Mouse (Mus musculus) olfactory bulb, adult 2 months (tissue): ENCODE results near the gene Mob3a. TPM values are rescaled to one million over a fixed set of nuclear protein-coding genes. Genes with fewer than 3 reads are reported as not detected.
"Not testable (repeated sequence)": the region's sequence is repeated elsewhere in the genome, so short reads cannot be mapped to it uniquely, and the experiment has no call there.

ENCODE experiments used
- H3K27ac ChIP-seq: fragments of 200-500 bp; 2 replicates; pipeline ENCODE4 v1.5.1; 2012; ENCODE audit warnings: low read depth, low read length; ENCODE audit not compliant: insufficient read depth
- H3K4me1 ChIP-seq: fragments of 200-500 bp; 2 replicates; pipeline ENCODE4 v1.6.1; 2012; ENCODE audit warnings: low read length; ENCODE audit not compliant: control insufficient read depth, insufficient read depth
- H3K4me3 ChIP-seq: fragments of 200-500 bp; 2 replicates; pipeline ENCODE4 v1.5.1; 2012; ENCODE audit warnings: mild to moderate bottlenecking, low read depth, low read length, moderate library complexity; ENCODE audit not compliant: insufficient read depth
- CTCF ChIP-seq: fragments of 200-500 bp; IDR thresholded peaks from 2 replicates; pipeline ENCODE4 v1.5.1; 2012; ENCODE audit warnings: low read depth, mild to moderate bottlenecking, low read length, moderate library complexity; ENCODE audit not compliant: insufficient read depth
- POLR2A ChIP-seq: fragments of 200-500 bp; IDR thresholded peaks from 2 replicates; pipeline ENCODE4 v1.6.1; 2012; ENCODE audit warnings: mild to moderate bottlenecking, low read depth, low read length, moderate library complexity; ENCODE audit not compliant: insufficient read depth
- WGBS: fragments of 180-500 bp; shearing (Covaris S2); methylation state at CpG from one replicate; pipeline ENCODE4 v1.1.7; 2018; 5-methylcytosine and 5-hydroxymethylcytosine counted together
- polyA plus RNA-seq: library from polyadenylated mRNA; stranded (reverse); fragments of >200 nt; gene quantifications from 2 replicates; pipeline ENCODE4 v1.2.4, GENCODE M21; 2012; ENCODE audit warnings: low replicate concordance; ENCODE audit not compliant: missing spikeins, insufficient read depth, insufficient read length

Gene Mob3a
- polyA plus RNA-seq, 1 experiment = not detected

DNA sequence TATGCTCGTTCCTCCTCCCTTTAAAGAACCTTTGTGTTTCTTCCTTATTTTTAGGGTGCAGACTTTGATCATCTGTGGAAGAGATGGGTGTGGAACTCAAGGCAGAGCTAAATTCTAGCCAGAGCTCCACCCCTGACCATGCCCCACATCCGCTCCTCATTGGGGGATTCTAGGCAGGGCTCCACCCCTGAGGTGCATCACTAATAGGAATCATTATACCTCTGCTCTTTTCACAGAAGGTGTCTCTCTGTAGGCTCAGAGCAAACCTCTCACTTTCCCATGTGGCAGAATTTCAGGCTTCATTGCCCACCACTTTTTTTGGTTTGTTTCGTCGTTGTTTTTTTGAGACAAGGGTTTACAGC, 43.0 kb downstream of the Mob3a start:
- TF ChIP-seq POLR2A (no peak), CTCF (no peak)
- H3K27ac ChIP-seq = peak overlapping the region; percentile 19; the same call in 1 of the 2 replicates
- peaks cover 33% of the 10 kb centered on the region for H3K4me1 ChIP-seq
- H3K4me3 ChIP-seq = no peak overlapping the region
- WGBS = 48% methylated on average over 4 of the region's 4 CpGs

DNA sequence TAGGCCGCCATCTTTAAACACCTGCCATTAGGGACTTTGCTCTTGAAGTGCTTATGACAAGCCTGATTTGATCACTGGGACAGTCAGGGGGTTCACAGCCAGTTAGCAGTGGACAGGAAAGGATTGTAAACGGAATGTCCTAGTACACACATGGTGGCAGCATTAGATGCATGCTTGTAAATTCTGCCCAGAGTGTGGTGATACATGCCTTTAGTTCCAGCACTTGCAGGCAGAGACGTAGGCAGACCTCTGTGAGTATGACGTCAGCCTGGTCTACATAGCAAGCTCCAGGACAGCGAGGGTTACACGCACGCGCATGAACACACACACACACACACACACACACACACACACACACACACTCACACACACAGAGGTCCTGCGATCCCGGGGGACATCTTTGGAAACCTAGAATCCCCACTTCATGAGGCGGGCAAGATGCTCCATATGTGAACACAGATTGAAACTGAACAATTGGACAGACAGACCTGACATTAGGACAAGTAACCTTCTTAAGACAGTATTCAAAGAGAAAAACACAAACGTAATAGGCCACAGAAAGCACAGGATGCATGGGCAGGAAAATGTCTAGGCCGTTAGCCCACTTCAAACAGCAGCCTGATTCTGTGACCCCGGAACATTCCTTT, 43.5 kb downstream of the Mob3a start:
- H3K27ac ChIP-seq = no peak overlapping the region; the same call in 1 of the 2 replicates
- H3K4me1 ChIP-seq = peaks cover 37% of the 10 kb centered on the region
- H3K4me3 ChIP-seq = no peak overlapping the region
- TF ChIP-seq CTCF (no peak), POLR2A (no peak)
- 77% methylated on average over 14 of the region's 14 CpGs for WGBS

DNA sequence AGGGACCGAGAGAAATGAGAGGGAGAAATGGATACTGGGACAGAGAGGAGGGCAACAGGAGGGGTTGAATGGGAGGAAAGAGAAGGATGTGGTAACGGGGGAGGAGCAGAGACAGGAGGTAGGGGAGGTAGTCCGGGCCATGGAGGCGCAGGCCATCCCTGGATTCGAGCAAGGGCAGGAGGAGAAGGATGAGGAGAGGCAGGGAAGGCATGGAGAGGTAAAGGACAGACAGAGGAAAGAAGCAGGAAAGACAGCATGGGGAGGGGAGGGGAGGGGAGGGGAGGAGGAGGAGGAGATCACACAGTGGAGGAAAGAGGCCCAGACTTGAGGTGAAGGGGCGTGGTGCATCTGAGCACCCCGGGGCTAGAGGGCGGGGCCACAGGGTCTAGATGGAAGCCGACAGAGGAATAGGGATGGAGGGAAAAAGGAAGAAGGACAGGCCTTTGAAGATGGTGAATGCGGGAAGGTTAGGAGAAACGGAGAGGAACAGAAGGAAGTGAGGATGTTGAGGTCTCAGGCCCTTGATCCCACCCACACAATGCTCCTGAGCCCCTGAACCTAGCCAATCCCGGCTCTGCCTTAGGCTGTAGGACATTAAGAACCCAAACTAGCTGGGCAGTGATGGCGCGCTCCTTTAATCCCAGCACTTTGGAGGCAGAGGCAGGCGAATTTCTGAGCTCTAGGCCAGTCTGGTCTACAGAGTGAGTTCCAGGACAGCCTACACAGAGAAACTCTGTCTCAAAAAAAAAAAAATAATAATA, 44.7 kb downstream of the Mob3a start, which contains the start of gene Btbd2:
Gene Btbd2, minus strand, starts transcription at position 209 of the 761 bp plus-strand sequence.
- H3K4me3 ChIP-seq = peak within 1 kb of the TSS; percentile 59
- H3K27ac ChIP-seq = peak within 1 kb of the TSS; percentile 95
- H3K4me1 ChIP-seq = peaks cover 44% of the 10 kb centered on the region
- 22% methylated on average over 15 of the region's 15 CpGs for WGBS
- TF ChIP-seq POLR2A = 0 out of 2 replicates have a peak, but pooled peaks have one; percentile 5
- no peak for TF ChIP-seq CTCF

DNA sequence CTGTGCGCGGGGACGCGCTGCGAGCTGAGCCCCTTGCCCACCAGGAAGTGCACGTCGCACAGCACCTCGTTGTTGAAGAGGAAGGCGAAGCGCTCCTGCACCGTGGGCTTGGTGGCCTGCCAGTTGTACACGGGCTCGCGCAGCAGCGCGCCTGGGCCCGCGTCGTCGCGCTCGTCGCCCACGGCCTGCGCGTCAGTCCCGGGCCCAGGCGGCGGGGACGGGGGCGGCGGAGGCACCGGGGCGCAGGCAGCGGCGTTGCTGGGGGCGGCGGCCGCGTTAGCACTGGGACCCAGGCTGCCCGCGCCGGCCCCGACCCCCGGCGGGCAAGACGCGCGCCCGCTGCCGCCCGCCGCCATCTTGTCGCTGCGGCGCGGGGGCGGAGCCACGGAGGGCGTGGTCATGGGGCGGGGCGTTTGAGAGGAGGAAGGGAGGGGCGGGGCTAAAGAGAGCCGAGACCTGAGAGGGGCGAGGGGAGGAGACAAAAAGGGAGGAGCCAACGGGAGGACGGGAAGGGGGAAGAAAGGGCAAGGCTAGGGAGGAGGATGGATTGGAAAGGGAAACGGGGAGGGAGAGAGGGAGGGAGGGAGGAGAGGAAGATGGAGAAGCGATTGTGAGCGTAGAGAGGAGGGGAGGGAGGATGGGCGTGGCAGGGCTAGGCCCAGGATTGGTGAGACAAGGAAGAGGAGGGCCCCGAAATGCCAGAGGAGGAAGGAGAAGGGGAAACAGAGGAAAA, 45.5 kb downstream of the Mob3a start:
- under 1% methylated on average over 71 of the region's 72 CpGs for WGBS
- peak overlapping the region; percentile 59 for H3K4me3 ChIP-seq
- peak overlapping the region; percentile 95 for H3K27ac ChIP-seq
- TF ChIP-seq CTCF (no peak), POLR2A (peak; percentile 54; the same call in 1 of the 2 replicates)
- peaks cover 44% of the 10 kb centered on the region for H3K4me1 ChIP-seq

DNA sequence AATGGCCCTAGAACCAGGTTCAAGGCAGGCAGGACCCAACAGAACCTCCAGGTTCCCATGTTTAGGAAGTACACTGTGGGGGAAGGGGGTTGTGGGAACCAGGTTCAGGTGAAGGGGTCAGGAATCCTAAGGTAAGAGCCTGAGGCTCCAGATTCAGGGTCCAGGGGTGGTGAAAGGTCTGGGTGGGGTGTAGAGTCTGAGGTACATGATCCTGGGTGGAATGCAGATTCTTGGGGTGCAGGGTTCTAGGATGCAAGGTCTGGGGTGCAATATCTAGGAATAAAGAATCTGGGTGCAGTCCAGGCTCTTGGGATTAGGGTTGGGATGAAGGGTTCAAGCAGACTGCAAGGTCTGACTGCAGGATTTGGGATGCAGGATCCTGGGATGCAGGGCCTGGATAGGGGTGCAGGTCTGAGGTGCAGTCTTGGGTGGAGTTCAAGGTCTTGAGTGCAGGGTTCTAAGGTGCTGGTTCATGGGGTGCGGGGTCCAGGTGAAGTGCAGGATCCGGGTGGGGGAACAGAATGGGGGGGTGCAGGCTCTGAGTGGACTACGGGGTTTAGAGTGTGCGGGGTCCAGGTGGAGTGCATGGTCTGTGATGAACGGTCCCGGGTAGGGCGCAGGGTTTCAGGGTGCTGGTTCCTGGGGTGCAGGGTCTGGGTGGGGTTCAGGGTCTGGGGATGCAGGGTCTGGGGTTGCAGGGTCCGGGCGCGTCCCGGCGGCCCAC, 46.2 kb downstream of the Mob3a start:
- 1% methylated on average over 12 of the region's 12 CpGs for WGBS
- TF ChIP-seq CTCF (no peak), POLR2A (no peak)
- peak overlapping the region; percentile 59 for H3K4me3 ChIP-seq
- H3K4me1 ChIP-seq = peaks cover 45% of the 10 kb centered on the region
- H3K27ac ChIP-seq = no peak overlapping the region

DNA sequence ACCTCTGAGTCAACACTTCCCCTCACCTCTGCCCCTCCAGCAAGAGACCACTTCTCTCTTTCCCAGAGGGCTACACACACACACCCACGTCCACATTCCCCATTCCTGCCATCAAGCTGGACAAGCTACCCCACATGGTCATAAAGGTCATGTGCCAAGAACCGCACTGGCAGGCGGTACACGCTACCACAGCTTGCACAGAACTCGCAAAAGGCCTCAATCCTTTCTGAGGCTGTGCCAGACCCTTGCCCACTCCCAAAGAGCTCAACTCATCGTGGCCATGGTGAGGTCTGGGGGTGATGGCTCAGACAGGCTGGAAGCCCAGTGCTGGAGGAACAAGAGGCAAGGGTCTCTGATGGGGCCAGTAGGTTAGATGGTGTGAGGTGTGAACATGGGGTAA, 46.9 kb downstream of the Mob3a start:
- H3K27ac ChIP-seq = no peak overlapping the region
- TF ChIP-seq CTCF = no peak
- no peak for TF ChIP-seq POLR2A
- peak overlapping the region; percentile 21; the same call in 1 of the 2 replicates for H3K4me3 ChIP-seq
- 37% methylated on average over 6 of the region's 6 CpGs for WGBS
- peaks cover 52% of the 10 kb centered on the region for H3K4me1 ChIP-seq

DNA sequence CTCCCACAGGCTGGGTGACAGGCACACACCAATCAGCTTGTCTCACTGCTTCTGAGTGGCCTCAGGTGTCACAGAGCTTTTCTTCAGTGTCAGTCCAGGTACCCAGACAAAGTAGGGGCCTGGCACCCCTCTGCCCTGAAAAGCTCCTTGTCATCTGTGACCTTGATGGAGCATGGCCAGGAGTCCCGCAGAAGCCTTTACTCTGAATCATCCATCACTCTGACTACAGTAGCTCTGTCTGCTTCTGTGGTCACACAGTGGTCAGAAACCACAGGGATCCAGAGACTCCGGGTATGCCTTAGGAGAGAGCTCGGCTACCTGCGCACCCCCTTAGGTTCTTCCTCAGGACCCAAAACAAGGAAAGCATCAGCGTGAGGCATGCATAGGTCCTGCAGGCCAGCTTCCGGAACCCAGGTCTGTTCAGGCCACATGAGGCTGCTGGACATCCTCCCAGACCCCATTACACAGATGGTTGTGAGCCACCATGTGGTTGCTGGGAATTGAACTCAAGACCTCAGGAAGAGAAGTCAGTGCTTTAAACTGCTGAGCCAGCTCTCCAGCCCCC, 48.5 kb downstream of the Mob3a start:
- TF ChIP-seq CTCF (no peak), POLR2A (no peak)
- no peak overlapping the region for H3K27ac ChIP-seq
- no peak overlapping the region for H3K4me3 ChIP-seq
- peaks cover 47% of the 10 kb centered on the region for H3K4me1 ChIP-seq
- 83% methylated on average over 6 of the region's 6 CpGs for WGBS

DNA sequence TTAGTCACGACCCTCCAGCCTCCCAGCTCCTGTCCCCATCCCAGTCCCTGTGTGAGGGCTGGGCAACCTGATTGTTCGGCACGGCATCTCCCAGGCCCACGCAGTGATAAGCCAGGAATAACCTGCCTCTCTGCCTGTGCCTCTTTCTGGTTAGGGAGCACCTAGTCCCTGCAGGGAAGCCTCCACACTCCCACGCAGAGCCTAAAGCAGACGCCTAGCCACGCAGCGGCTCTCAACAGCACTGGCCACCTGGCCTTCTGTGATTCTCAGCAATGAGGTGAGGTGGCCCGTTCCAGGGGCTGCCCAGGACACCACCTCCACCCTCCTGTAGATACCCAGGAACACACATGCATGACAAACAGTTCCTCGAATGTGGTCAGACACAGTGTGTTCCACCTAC, 51.4 kb downstream of the Mob3a start:
- no peak for TF ChIP-seq POLR2A
- no peak for TF ChIP-seq CTCF
- 67% methylated on average over 10 of the region's 10 CpGs for WGBS
- peaks cover 32% of the 10 kb centered on the region for H3K4me1 ChIP-seq
- no peak overlapping the region for H3K27ac ChIP-seq
- H3K4me3 ChIP-seq = no peak overlapping the region

DNA sequence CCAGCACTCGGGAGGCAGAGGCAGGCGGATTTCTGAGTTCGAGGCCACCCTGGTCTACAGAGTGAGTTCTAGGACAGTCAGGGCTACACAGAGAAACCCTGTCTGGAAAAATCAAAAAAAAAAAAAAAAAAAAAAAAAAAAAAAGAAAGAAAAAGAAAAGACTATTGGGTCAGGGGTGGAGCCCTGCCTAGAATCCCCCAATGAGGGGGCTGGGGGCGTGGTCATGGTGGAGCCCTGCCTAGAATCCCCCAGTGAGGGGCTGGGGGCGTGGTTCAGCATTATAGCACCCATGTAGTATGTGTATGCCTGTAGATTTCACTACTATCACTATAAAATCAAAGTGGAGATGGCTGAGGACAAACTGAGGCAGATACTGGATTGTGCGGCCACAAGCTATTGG, 51.9 kb downstream of the Mob3a start:
- not testable (repeated sequence) for H3K27ac ChIP-seq, H3K4me3 ChIP-seq
- 90% methylated on average over 6 of the region's 6 CpGs for WGBS
- peaks cover 27% of the 10 kb centered on the region for H3K4me1 ChIP-seq
